Mouse (Mus musculus) splenic B cell, adult 2 months (primary cell): ENCODE data around the gene Aplp2.

Experiments used
- DNase-seq: peaks from one replicate; pipeline ENCODE4 v3.0.0-alpha.2; 2011; ENCODE audit warnings: low read depth, low spot score
- H3K27me3 ChIP-seq: 2 replicates; pipeline ENCODE4 v1.6.1; 2012; ENCODE audit warnings: mild to moderate bottlenecking, low read length, moderate library complexity, mixed read lengths; ENCODE audit not compliant: control insufficient read depth, poor library complexity, insufficient read depth, severe bottlenecking
- H3K36me3 ChIP-seq: 2 replicates; pipeline ENCODE4 v1.6.1; 2012; ENCODE audit warnings: mild to moderate bottlenecking, low read length, moderate library complexity, mixed read lengths; ENCODE audit not compliant: control insufficient read depth, poor library complexity, insufficient read depth, severe bottlenecking

The Aplp2 gene

GRCm38 (mm10) chr9:31108464-31108863, 103.2 kb downstream of the Aplp2 start:
- DNase-seq, result no peak
- Histone ChIP-seq H3K36me3 (no peaks in the 10 kb centered on the region), H3K27me3 (no peaks in the 10 kb centered on the region)
